Mouse (Mus musculus): ENCODE results near the gene Gm49383. TPM values are rescaled to one million over a fixed set of nuclear protein-coding genes. Genes with fewer than 3 reads are reported as not detected.

Gene Gm49383
- polyA plus RNA-seq, 1 experiment from 2014 or later = 10.2 TPM

GRCm38 (mm10) chr12:69150049-69150448, 46.9 kb downstream of the Gm49383 start:
- Histone ChIP-seq H3K27ac (ENCODE audit: low read depth, low read length) (no peak overlapping the region), H3K9ac (ENCODE audit: low read depth, low read length) (no peak overlapping the region), H3K36me3 (ENCODE audit: control insufficient read depth, insufficient read depth) (no peaks in the 10 kb centered on the region), H3K4me3 (ENCODE audit: low read depth, low read length) (no peak overlapping the region), H3K9me3 (ENCODE audit: control insufficient read depth) (no peaks in the 10 kb centered on the region), H3K27me3 (replicated peaks; ENCODE audit: control insufficient read depth, insufficient read depth, low read length) (no peaks in the 10 kb centered on the region), H3K4me2 (replicated peaks; ENCODE audit: low read depth) (no peak overlapping the region), H3K4me1 (replicated peaks; ENCODE audit: control insufficient read depth, insufficient read depth, low read length) (no peaks in the 10 kb centered on the region)
- TF ChIP-seq CTCF (IDR thresholded peaks at IDR 0.05; ENCODE audit: low read depth) = no peak
- WGBS = 42% methylated on average over 13 of the region's 13 CpGs
- no peak for ATAC-seq

DNA sequence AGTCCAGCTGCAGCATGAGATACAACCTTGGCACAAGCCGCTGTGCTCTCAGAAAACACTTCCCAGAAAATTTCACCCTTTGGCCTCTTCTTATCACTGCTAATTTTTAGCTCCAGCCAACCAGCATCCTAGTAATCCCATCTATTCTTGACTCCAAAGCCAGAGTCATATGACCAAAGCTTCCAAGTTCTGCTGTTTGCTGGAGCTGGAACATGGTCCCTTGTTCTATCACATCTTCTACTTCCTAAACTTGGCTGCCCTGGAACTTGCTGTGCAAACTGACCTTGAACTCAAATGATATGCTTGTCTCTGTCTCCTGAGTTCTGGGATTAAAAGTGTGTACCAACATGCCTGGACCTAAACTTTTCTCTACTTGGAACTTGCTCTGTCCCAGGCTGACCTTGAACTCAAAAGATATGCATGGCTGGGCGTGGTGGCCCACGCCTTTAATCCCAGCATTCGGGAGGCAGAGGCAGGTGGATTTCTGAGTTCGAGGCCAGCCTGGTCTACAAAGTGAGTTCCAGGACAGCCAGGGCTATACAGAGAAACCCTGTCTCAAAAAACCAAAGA, 49.7 kb downstream of the Gm49383 start:
- Histone ChIP-seq H3K4me2 (replicated peaks; ENCODE audit: low read depth) (no peak overlapping the region), H3K27me3 (replicated peaks; ENCODE audit: control insufficient read depth, insufficient read depth, low read length) (no peaks in the 10 kb centered on the region), H3K36me3 (ENCODE audit: control insufficient read depth, insufficient read depth) (no peaks in the 10 kb centered on the region), H3K27ac (ENCODE audit: low read depth, low read length) (no peak overlapping the region), H3K9ac (ENCODE audit: low read depth, low read length) (no peak overlapping the region), H3K4me1 (replicated peaks; ENCODE audit: control insufficient read depth, insufficient read depth, low read length) (no peaks in the 10 kb centered on the region), H3K4me3 (ENCODE audit: low read depth, low read length) (no peak overlapping the region), H3K9me3 (ENCODE audit: control insufficient read depth) (no peaks in the 10 kb centered on the region)
- TF ChIP-seq CTCF (IDR thresholded peaks at IDR 0.05; ENCODE audit: low read depth) = no peak
- ATAC-seq = no peak
- WGBS = 90% methylated on average over 5 of the region's 5 CpGs

DNA sequence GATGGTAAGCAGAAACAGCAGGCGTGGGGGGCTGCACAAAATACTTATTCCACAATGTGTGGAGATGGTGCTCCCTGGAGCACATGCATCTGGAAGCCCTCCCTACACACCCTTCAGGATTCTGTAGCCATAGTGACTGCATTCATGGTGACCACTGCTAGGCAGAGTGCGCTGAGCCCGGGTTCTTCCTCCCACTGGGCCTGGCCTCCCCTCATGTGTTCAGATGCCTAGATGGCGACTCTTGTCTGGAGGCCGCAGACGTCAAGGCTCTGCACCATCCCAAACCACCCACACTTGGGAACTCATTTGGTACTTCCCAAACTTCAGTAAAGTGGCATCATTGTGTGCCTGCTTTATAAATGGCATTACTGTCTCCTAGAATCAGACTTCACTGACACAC, 53.4 kb downstream of the Gm49383 start:
- H3K36me3 ChIP-seq (ENCODE audit: control insufficient read depth, insufficient read depth) = no peaks in the 10 kb centered on the region
- TF ChIP-seq CTCF (IDR thresholded peaks at IDR 0.05; ENCODE audit: low read depth) = no peak
- no peaks in the 10 kb centered on the region for H3K9me3 ChIP-seq (ENCODE audit: control insufficient read depth)
- no peaks in the 10 kb centered on the region for H3K27me3 ChIP-seq (replicated peaks; ENCODE audit: control insufficient read depth, insufficient read depth, low read length)
- H3K4me1 ChIP-seq (replicated peaks; ENCODE audit: control insufficient read depth, insufficient read depth, low read length) = no peaks in the 10 kb centered on the region
- no peak overlapping the region for H3K4me3 ChIP-seq (ENCODE audit: low read depth, low read length)
- 75% methylated on average over 6 of the region's 6 CpGs for WGBS
- no peak overlapping the region for H3K27ac ChIP-seq (ENCODE audit: low read depth, low read length)
- no peak overlapping the region for H3K9ac ChIP-seq (ENCODE audit: low read depth, low read length)
- H3K4me2 ChIP-seq (replicated peaks; ENCODE audit: low read depth) = no peak overlapping the region
- ATAC-seq = no peak

- 92% methylated on average over 7 of the region's 7 CpGs for WGBS
- Histone ChIP-seq H3K27ac (ENCODE audit: low read depth, low read length) (no peak overlapping the region), H3K27me3 (replicated peaks; ENCODE audit: control insufficient read depth, insufficient read depth, low read length) (no peaks in the 10 kb centered on the region), H3K4me3 (ENCODE audit: low read depth, low read length) (no peak overlapping the region), H3K9ac (ENCODE audit: low read depth, low read length) (no peak overlapping the region), H3K9me3 (ENCODE audit: control insufficient read depth) (no peaks in the 10 kb centered on the region), H3K4me2 (replicated peaks; ENCODE audit: low read depth) (no peak overlapping the region), H3K4me1 (replicated peaks; ENCODE audit: control insufficient read depth, insufficient read depth, low read length) (no peaks in the 10 kb centered on the region), H3K36me3 (ENCODE audit: control insufficient read depth, insufficient read depth) (no peaks in the 10 kb centered on the region)
- TF ChIP-seq CTCF (IDR thresholded peaks at IDR 0.05; ENCODE audit: low read depth) = no peak
- ATAC-seq = no peak
Measured at GRCm38 (mm10) chr12:69139841-69140240, 57.1 kb downstream of the Gm49383 start.

- Histone ChIP-seq H3K4me2 (replicated peaks; ENCODE audit: low read depth) (no peak overlapping the region), H3K4me3 (ENCODE audit: low read depth, low read length) (no peak overlapping the region), H3K4me1 (replicated peaks; ENCODE audit: control insufficient read depth, insufficient read depth, low read length) (no peaks in the 10 kb centered on the region), H3K36me3 (ENCODE audit: control insufficient read depth, insufficient read depth) (no peaks in the 10 kb centered on the region), H3K27me3 (replicated peaks; ENCODE audit: control insufficient read depth, insufficient read depth, low read length) (no peaks in the 10 kb centered on the region), H3K9ac (ENCODE audit: low read depth, low read length) (no peak overlapping the region), H3K9me3 (ENCODE audit: control insufficient read depth) (no peaks in the 10 kb centered on the region), H3K27ac (ENCODE audit: low read depth, low read length) (no peak overlapping the region)
- ATAC-seq = no peak
- 93% methylated on average over 3 of the region's 3 CpGs for WGBS
- no peak for TF ChIP-seq CTCF (IDR thresholded peaks at IDR 0.05; ENCODE audit: low read depth)
Measured at GRCm38 (mm10) chr12:69139201-69139600, 57.7 kb downstream of the Gm49383 start.

Small RNAs within 50 kb of the gene (microRNA-seq; reads per million reads assigned to microRNA genes)
- gene Gm47287 = not detected
- gene Gm47295 = 1.1 reads per million

Other genes starting within 250 kb of the Gm49383 start
- 1,572 and 1,602 TPM in 2 replicates for gene Rps29, start 37.9 kb downstream of the Gm49383 start, polyA plus RNA-seq (2015; fragmentation: Nextera tagmentation; extraction: Ambion mirVana)
- 3.5 and 5.5 TPM in 2 replicates for gene Lrr1, start 28.3 kb downstream of the Gm49383 start, polyA plus RNA-seq (2015; fragmentation: Nextera tagmentation; extraction: Ambion mirVana)
- 628 and 634 TPM in 2 replicates for gene Rpl36al, start 13.0 kb downstream of the Gm49383 start, polyA plus RNA-seq (2015; fragmentation: Nextera tagmentation; extraction: Ambion mirVana)
- gene Mgat2, start 12.9 kb downstream of the Gm49383 start, polyA plus RNA-seq (2015; fragmentation: Nextera tagmentation; extraction: Ambion mirVana) = 41.5 and 46.9 TPM in 2 replicates
- 2.9 and 3.4 TPM in 2 replicates for gene Dnaaf2, start 1.3 kb upstream of the Gm49383 start, polyA plus RNA-seq (2015; fragmentation: Nextera tagmentation; extraction: Ambion mirVana)
- 9.1 and 9.5 TPM in 2 replicates for gene Gm49384, start 7.2 kb upstream of the Gm49383 start, polyA plus RNA-seq (2015; fragmentation: Nextera tagmentation; extraction: Ambion mirVana)
- 5.4 and 6.7 TPM in 2 replicates for gene Pole2, start 31.1 kb upstream of the Gm49383 start, polyA plus RNA-seq (2015; fragmentation: Nextera tagmentation; extraction: Ambion mirVana)
- 8.1 and 8.3 TPM in 2 replicates for gene Klhdc1, start 44.1 kb upstream of the Gm49383 start, polyA plus RNA-seq (2015; fragmentation: Nextera tagmentation; extraction: Ambion mirVana)
- gene Klhdc2, start 99.6 kb upstream of the Gm49383 start, polyA plus RNA-seq (2015; fragmentation: Nextera tagmentation; extraction: Ambion mirVana) = 67.7 and 70.3 TPM in 2 replicates
- gene Nemf, start 160.1 kb upstream of the Gm49383 start, polyA plus RNA-seq (2015; fragmentation: Nextera tagmentation; extraction: Ambion mirVana) = 41.9 and 45.3 TPM in 2 replicates
- gene Arf6, start 175.0 kb upstream of the Gm49383 start, polyA plus RNA-seq (2015; fragmentation: Nextera tagmentation; extraction: Ambion mirVana) = 82.7 and 86.3 TPM in 2 replicates
- 1.9 and 2.4 TPM in 2 replicates for gene Gm9887, start 175.4 kb upstream of the Gm49383 start, polyA plus RNA-seq (2015; fragmentation: Nextera tagmentation; extraction: Ambion mirVana)

All from intestine, postnatal 0 days (tissue).